Mouse (Mus musculus) testis, adult 2 months (tissue): ENCODE measurements around the gene Tnn. TPM values are rescaled to one million over a fixed set of nuclear protein-coding genes. Genes with fewer than 3 reads are reported as not detected.

Experiments
- H3K27ac ChIP-seq: fragments of 200-500 bp; 2 replicates; pipeline ENCODE4 v1.5.1; 2012; ENCODE audit warnings: low read depth, low read length; ENCODE audit not compliant: control insufficient read depth, insufficient read depth
- H3K27me3 ChIP-seq: fragments of 200-500 bp; 2 replicates; pipeline ENCODE4 v1.6.1; 2012; ENCODE audit warnings: mild to moderate bottlenecking, low read length, moderate library complexity; ENCODE audit not compliant: control insufficient read depth, insufficient read depth
- H3K36me3 ChIP-seq: fragments of 200-500 bp; 2 replicates; pipeline ENCODE4 v1.6.1; 2012; ENCODE audit warnings: mild to moderate bottlenecking, low read length; ENCODE audit not compliant: control insufficient read depth, insufficient read depth
- H3K4me1 ChIP-seq: fragments of 200-500 bp; 2 replicates; pipeline ENCODE4 v1.6.1; 2012; ENCODE audit warnings: low read length; ENCODE audit not compliant: control insufficient read depth, insufficient read depth
- H3K4me3 ChIP-seq: fragments of 200-500 bp; 2 replicates; pipeline ENCODE4 v1.5.1; 2012; ENCODE audit warnings: low read depth, mild to moderate bottlenecking, low read length, moderate library complexity, mixed read lengths; ENCODE audit not compliant: control insufficient read depth
- CTCF ChIP-seq: fragments of 200-500 bp; IDR thresholded peaks from 2 replicates; pipeline ENCODE4 v1.5.1; 2012; ENCODE audit warnings: low read depth, mild to moderate bottlenecking, inconsistent platforms, low read length, moderate library complexity; ENCODE audit not compliant: control insufficient read depth, insufficient read depth, insufficient replicate concordance
- POLR2A ChIP-seq: fragments of 200-500 bp; IDR thresholded peaks from 2 replicates; pipeline ENCODE4 v1.6.1; 2012; ENCODE audit warnings: low read depth, mild to moderate bottlenecking, inconsistent platforms, low read length, moderate library complexity; ENCODE audit not compliant: control insufficient read depth
- polyA plus RNA-seq: library from polyadenylated mRNA; depleted of rRNA; stranded (reverse); fragments of >200 nt; gene quantifications from 2 replicates; pipeline ENCODE4 v1.2.3, GENCODE M21; 2012

The Tnn gene
- polyA plus RNA-seq, 1 experiment, result not detected

DNA sequence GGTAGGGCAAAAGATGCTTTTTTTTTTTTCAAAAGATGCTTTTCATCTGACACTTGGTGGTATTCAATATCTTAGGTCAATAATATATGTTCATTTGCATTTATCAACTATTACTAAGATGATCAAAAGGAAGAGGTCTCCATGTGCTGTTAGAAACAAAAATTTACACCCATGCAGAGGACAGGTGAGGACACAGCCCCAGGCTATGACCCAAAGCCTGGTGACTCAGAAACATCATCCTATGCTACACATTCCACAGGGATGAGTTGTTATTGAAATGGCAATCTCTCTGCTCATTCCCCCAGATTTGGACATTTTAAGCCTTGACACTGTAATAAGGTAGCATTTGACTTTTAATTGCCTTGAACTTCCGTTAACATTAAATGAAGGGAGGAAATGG, 93.5 kb downstream of the Tnn start:
- H3K27ac ChIP-seq, result no peak overlapping the region
- TF ChIP-seq POLR2A (no peak), CTCF (no peak)
- no peak overlapping the region for H3K4me3 ChIP-seq
- no peaks in the 10 kb centered on the region for H3K4me1 ChIP-seq
- no peaks in the 10 kb centered on the region for H3K36me3 ChIP-seq
- H3K27me3 ChIP-seq, result no peaks in the 10 kb centered on the region

DNA sequence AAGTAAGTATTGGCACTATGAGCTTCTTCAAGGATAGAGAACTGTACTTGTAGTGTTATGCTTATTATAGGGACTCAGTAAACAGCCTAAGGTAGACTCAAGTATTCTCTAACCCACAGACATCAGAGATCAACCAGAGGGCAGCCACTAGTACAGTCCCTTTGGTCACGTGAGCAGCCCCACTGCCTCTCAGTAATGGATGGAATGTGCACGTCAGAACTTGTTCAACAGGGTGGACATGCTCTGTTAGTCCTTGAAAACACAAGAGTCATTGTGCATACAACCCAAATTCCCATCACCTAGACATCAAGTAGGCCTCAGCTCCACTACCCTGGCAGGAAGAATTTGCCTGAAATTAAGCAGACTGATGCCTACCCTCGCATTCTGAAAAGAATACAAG, 95.7 kb downstream of the Tnn start:
- Histone ChIP-seq H3K36me3 (no peaks in the 10 kb centered on the region), H3K4me3 (no peak overlapping the region), H3K27me3 (no peaks in the 10 kb centered on the region), H3K27ac (no peak overlapping the region), H3K4me1 (no peaks in the 10 kb centered on the region)
- TF ChIP-seq POLR2A (no peak), CTCF (no peak)

- Histone ChIP-seq H3K4me3 (no peak overlapping the region), H3K27ac (no peak overlapping the region), H3K36me3 (no peaks in the 10 kb centered on the region), H3K27me3 (no peaks in the 10 kb centered on the region), H3K4me1 (peaks cover 3% of the 10 kb centered on the region; the same call in 1 of the 2 replicates)
- TF ChIP-seq POLR2A (no peak), CTCF (no peak)
These were observed 98.9 kb downstream of the Tnn start for GRCm38 (mm10) chr1:160054366-160055078.

- no peak overlapping the region for H3K4me3 ChIP-seq
- H3K27me3 ChIP-seq, result no peaks in the 10 kb centered on the region
- peaks cover 3% of the 10 kb centered on the region; the same call in 1 of the 2 replicates for H3K4me1 ChIP-seq
- TF ChIP-seq CTCF (no peak), POLR2A (no peak)
- H3K27ac ChIP-seq, result no peak overlapping the region
- no peaks in the 10 kb centered on the region for H3K36me3 ChIP-seq
These were observed 99.7 kb downstream of the Tnn start for GRCm38 (mm10) chr1:160053510-160054305.

GRCm38 (mm10) chr1:160052556-160053315, 100.6 kb downstream of the Tnn start:
- Histone ChIP-seq H3K27ac (no peak overlapping the region), H3K36me3 (no peaks in the 10 kb centered on the region)
- TF ChIP-seq CTCF (no peak), POLR2A (no peak)

DNA sequence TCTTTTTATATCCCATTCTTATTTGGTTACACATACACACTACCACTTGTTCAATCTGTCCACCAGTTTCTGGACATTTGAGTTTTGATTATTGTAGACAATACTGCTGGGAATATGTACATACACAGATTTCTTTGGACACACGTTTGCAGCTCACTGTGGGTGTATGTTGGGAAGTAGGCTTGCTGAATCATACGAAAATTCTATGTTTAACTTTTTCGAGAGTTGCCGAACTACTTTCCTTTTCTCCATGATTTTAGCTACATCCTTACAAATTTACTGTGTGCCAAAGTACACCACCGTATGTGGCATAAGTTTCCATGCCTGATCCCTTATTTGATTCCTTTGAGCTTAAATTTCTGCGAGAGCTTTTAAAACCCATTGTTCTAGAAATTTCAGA, 102.5 kb downstream of the Tnn start:
- no peaks in the 10 kb centered on the region for H3K36me3 ChIP-seq
- peaks cover 3% of the 10 kb centered on the region; the same call in 1 of the 2 replicates for H3K4me1 ChIP-seq
- H3K27ac ChIP-seq, result no peak overlapping the region
- no peak overlapping the region for H3K4me3 ChIP-seq
- TF ChIP-seq CTCF (no peak), POLR2A (no peak)
- H3K27me3 ChIP-seq, result no peaks in the 10 kb centered on the region

More at GRCm38 (mm10) chr1:160052556-160053315, 100.6 kb downstream of the Tnn start:
- Histone ChIP-seq H3K4me3 (no peak overlapping the region), H3K4me1 (peaks cover 3% of the 10 kb centered on the region; the same call in 1 of the 2 replicates), H3K27me3 (no peaks in the 10 kb centered on the region)

DNA sequence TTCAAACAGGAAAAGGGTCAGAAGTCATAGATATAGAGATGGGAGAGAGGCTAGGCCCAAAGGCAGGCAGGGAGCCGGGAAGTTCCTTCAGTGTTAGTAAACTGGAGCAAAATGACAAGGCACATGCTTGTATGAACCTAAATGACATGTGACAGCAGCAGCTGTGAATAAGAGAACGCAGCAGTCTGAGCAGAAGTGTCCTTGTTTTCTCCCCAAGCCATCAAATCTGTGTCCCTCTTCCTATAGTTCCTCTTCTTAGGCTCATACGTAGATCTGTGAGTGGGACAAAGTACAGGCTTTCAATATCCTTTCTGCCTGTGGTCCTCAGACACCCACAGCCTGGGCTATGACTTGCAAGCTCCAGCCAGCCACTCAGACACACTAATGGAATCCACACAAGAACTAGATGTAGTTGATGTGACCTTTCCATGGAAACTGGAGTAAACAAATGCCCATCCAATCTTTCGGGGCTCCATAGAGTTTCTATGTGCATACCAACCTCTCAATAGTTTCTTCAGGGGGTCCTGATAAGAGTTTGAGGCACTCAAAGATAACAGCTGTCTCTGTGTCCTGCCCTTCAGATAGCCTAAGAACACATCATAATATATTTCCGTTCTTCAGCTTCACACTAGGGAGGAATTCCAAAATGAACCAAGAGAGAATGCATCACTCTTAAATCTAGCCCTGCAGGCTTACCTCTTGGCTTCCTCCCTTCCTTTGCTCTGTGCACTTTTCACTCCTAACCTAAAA, 104.1 kb downstream of the Tnn start:
- H3K4me1 ChIP-seq, result peaks cover 3% of the 10 kb centered on the region; the same call in 1 of the 2 replicates
- no peak overlapping the region for H3K27ac ChIP-seq
- H3K27me3 ChIP-seq, result no peaks in the 10 kb centered on the region
- TF ChIP-seq CTCF, result no peak
- TF ChIP-seq POLR2A, result no peak
- no peak overlapping the region for H3K4me3 ChIP-seq
- no peaks in the 10 kb centered on the region for H3K36me3 ChIP-seq
